Mouse (Mus musculus) midbrain, embryonic 12.5 days (tissue): ENCODE results near the gene Gast. TPM values are rescaled to one million over a fixed set of nuclear protein-coding genes. Genes with fewer than 3 reads are reported as not detected.
"Not testable (repeated sequence)": the region's sequence is repeated elsewhere in the genome, so short reads cannot be mapped to it uniquely, and the experiment has no call there.

ENCODE experiments used
- ATAC-seq: fragments of 200-750 bp; cut with Nextera tagmentation; 2 replicates; pipeline ENCODE4 v1.8.0; 2017; ENCODE audit warnings: low read depth, moderate TSS enrichment, moderate library complexity; ENCODE audit not compliant: low FRiP score
- H3K27ac ChIP-seq: fragments of 300-500 bp; sonication (generic); replicated peaks from 2 replicates; pipeline ENCODE4 v1.5.1; 2016; ENCODE audit warnings: mild to moderate bottlenecking
- H3K27me3 ChIP-seq: fragments of 300-500 bp; sonication (generic); 2 replicates; pipeline ENCODE4 v1.6.1; 2016; ENCODE audit warnings: mild to moderate bottlenecking
- H3K36me3 ChIP-seq: fragments of 300-500 bp; sonication (generic); 2 replicates; pipeline ENCODE4 v1.6.1; 2016
- H3K4me1 ChIP-seq: fragments of 300-500 bp; sonication (generic); 2 replicates; pipeline ENCODE4 v1.6.1; 2016
- H3K4me2 ChIP-seq: fragments of 300-500 bp; sonication (generic); replicated peaks from 2 replicates; pipeline ENCODE4 v1.6.1; 2016; ENCODE audit warnings: mild to moderate bottlenecking, moderate library complexity
- H3K4me3 ChIP-seq: fragments of 300-500 bp; sonication (generic); 2 replicates; pipeline ENCODE4 v1.5.1; 2016; ENCODE audit warnings: mild to moderate bottlenecking
- H3K9ac ChIP-seq: fragments of 300-500 bp; sonication (generic); replicated peaks from 2 replicates; pipeline ENCODE4 v1.6.1; 2016; ENCODE audit warnings: mild to moderate bottlenecking, moderate library complexity
- H3K9me3 ChIP-seq: fragments of 300-500 bp; sonication (generic); 2 replicates; pipeline ENCODE4 v1.6.1; 2016; ENCODE audit warnings: mild to moderate bottlenecking
- WGBS: fragments of 180-500 bp; shearing (Covaris S2); methylation state at CpG from one replicate; pipeline ENCODE4 v1.1.7; 2016; 5-methylcytosine and 5-hydroxymethylcytosine counted together
- polyA plus RNA-seq: library from polyadenylated mRNA; unstranded; fragments of >200 nt; fragmentation: Nextera tagmentation; extraction: Ambion mirVana; gene quantifications from 2 replicates; pipeline ENCODE4 v1.2.1, GENCODE M21; 2016

The Gast gene
- polyA plus RNA-seq, 1 experiment from 2014 or later, result 1.2 TPM

DNA sequence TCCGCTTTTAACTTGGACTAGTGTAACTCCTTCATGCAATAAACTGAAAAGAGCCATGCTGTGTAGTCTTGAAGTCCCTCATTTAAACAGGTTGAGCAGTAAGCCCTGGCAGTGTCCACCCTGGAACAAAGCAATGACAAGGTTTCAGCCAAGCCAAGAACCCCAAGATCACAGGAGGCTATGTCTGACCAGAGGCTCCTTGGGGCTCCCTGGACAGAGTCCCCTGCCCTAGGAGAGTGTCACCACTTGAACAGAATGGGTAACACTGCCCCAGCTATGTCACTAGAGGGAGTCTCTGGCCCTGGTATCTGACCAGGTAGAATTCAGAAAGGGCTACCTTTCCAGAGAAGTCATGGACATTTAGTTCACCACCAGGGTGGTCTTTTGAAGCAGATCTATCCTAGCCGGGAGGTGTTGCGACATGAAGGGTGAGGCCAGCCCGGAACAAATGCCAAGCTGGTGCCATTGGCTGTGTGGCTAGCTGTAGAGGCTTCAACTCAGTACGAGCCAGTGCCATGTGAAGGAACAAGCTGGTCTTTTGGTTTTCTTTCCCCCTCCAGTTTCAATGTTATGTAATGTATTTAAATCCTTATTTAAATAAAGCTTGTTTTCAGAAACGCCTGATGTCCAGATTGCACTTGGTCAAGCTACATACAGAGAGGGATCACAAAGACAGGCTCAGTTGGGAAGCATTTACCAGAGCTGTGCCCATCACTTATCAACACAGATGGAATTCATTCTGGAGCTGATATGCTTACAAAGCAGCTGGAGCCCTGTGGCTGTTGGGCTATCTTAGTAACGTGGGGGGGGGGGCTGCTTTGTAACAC is 12.5 kb upstream of the Gast start:
- not testable (repeated sequence) for H3K4me2 ChIP-seq, H3K9me3 ChIP-seq, H3K27ac ChIP-seq, H3K27me3 ChIP-seq, ATAC-seq, H3K4me3 ChIP-seq, H3K9ac ChIP-seq
- 76% methylated on average over 7 of the region's 7 CpGs for WGBS
- Histone ChIP-seq H3K4me1 (peaks cover 12% of the 10 kb centered on the region), H3K36me3 (peaks cover 15% of the 10 kb centered on the region)

DNA sequence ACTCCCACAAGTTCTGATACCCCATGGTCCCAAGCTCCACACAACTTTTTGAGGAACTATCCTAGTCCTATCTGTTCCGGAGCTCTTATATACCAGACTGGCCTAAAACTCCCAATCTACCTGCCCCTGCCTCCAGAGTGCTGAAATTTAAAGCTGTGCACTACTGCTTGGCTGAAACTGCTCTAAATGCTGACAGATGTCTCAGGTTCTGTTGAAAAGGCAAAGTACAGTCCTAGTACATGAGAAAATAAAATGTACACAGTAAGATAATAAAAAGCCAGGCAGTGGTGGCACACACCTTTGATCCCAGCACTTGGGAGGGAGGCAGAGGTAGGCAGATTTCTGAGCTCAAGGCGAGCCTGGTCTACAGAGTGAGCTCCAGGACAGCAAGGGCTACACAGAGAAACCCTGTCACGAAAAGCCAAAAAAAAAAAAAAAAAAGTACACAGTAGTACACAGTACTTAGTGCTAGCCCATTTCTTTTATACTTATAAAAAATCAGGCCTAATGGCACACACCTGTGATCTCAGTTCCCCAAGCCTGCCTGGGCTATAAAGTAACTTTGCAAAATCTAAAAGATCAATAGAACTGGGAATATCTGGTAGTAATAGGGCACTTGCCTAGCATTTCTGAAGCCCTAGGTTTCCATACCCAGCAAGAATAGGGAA is 11.5 kb upstream of the Gast start:
- Histone ChIP-seq H3K27me3 (no peaks in the 10 kb centered on the region), H3K4me2 (no peak overlapping the region), H3K4me3 (no peak overlapping the region), H3K9me3 (no peaks in the 10 kb centered on the region), H3K36me3 (peaks cover 15% of the 10 kb centered on the region), H3K27ac (no peak overlapping the region), H3K9ac (no peak overlapping the region), H3K4me1 (peaks cover 16% of the 10 kb centered on the region)
- ATAC-seq, result no peak
- 65% methylated on average over 3 of the region's 3 CpGs for WGBS

DNA sequence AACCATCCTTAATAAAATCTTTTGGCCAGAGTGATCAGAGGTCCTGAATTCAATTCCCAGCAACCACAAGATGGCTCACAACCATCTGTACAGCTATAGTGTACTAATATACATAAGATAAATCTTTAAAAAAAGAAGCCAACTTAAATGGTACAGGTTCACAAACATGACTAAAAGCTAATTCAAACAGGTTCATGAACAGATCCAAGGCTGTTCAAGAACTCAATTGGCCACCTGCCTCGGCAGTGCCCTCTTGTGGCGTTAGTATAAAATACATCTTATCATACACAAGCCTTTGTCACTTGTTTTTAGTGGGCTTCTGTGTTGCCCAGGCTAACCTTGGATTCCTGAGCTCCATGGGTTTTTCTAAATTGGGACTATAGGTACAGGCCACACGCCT is 10.6 kb upstream of the Gast start:
- Histone ChIP-seq H3K9me3 (no peaks in the 10 kb centered on the region), H3K4me3 (no peak overlapping the region), H3K4me1 (peaks cover 16% of the 10 kb centered on the region), H3K36me3 (peaks cover 15% of the 10 kb centered on the region), H3K9ac (no peak overlapping the region), H3K4me2 (no peak overlapping the region), H3K27me3 (no peaks in the 10 kb centered on the region), H3K27ac (no peak overlapping the region)
- WGBS, result 19% methylated on average over 3 of the region's 3 CpGs
- no peak for ATAC-seq

DNA sequence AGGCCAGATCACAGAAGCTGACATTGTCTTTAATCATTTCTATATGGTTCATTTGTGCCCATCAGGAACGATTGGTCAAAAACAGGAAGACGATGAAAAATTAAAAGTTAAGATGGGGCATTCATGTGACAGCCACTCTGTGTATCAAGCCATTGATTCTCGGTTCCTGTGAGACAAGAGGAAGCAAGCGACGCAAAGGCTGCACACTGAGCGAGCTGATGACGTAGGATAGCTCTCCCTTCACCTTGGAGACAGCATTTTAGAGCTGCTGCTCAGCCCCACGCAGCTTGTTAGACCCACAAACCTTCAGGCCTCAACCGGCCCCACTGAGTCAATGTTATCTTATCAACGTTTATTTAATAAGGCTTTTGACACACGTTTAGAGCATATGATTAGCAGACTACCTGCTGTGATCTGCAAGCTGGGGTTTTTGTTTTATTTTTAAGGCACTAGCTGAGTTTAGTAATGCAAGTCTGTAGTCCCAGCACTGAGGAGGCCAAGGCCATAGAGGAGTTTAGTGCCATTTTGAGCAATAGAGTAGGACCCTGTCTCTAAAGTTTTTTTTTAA is 9.1 kb upstream of the Gast start:
- no peak overlapping the region for H3K27ac ChIP-seq
- no peaks in the 10 kb centered on the region for H3K9me3 ChIP-seq
- no peak overlapping the region for H3K4me2 ChIP-seq
- H3K4me1 ChIP-seq, result peaks cover 16% of the 10 kb centered on the region
- H3K27me3 ChIP-seq, result no peaks in the 10 kb centered on the region
- no peak overlapping the region for H3K9ac ChIP-seq
- no peak for ATAC-seq
- H3K36me3 ChIP-seq, result peaks cover 15% of the 10 kb centered on the region
- WGBS, result 72% methylated on average over 11 of the region's 11 CpGs
- H3K4me3 ChIP-seq, result no peak overlapping the region

DNA sequence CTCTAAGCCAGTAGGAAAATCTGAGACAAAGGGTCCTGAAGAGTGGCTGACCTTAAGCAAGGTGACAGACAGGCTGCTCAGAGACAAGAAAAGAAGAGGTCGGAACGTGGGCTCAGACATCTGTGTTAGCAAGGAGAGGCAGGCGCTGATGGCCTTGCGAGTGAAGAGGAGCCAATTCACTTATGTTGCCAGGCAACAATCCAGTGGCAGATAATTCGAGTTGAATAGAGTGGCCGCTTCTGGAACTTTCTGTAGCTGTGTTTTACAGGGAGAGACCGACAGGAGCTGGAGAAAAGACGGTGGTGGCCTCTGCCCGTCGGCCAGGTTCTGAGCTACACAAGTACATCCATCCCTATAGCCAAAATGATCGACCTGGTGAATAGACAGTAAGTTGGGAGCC is 6.9 kb upstream of the Gast start:
- H3K4me1 ChIP-seq, result peaks cover 16% of the 10 kb centered on the region
- no peak for ATAC-seq
- no peak overlapping the region for H3K4me2 ChIP-seq
- H3K9me3 ChIP-seq, result no peaks in the 10 kb centered on the region
- no peak overlapping the region for H3K9ac ChIP-seq
- no peaks in the 10 kb centered on the region for H3K27me3 ChIP-seq
- 0 out of 2 replicates have a peak overlapping the region, but pooled peaks have one; percentile 25 for H3K27ac ChIP-seq
- H3K36me3 ChIP-seq, result peaks cover 4% of the 10 kb centered on the region
- H3K4me3 ChIP-seq, result no peak overlapping the region
- 63% methylated on average over 11 of the region's 11 CpGs for WGBS

DNA sequence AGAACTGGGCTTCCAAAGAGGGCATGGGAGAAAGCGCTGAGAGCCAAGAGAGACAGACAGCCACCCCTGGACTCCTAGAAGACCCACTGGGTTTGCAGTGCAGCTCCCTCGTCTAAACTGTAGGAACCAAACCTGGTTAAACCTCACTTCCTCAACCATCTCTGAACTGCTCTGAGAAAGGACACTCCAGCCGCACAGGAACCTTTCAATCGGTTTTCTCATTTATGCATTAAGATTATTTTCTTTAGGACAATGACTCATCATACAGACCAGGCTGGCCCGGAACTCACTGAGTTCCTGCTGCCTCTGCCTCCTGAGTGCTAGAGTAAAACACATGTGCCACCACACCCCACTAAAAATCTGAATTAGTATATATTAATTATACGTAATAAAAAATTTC is 6.4 kb upstream of the Gast start:
- ATAC-seq, result no peak
- H3K27ac ChIP-seq, result no peak overlapping the region
- WGBS, result 88% methylated on average over 6 of the region's 6 CpGs

DNA sequence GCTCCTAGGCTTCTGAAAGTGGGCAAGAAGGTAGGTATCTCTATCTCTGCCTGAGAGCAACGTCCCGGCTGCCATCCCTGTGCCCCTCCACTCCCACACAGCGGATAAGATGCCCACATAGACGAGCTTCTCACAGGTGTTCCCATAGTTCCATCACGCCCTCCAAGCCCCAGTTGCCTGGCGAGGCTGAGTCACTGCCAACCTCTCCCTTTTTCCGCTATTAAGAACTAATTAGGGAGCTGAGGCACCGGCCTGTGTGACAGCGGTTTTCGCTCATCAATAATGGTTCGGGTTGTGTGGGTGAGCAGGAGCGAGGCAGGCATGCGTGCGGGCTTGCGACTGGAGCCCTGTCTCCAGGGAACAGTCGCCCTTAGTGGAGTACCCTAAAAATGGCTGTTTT is 4.0 kb upstream of the Gast start:
- no peak overlapping the region for H3K4me3 ChIP-seq
- H3K4me1 ChIP-seq, result peaks cover 33% of the 10 kb centered on the region
- no peaks in the 10 kb centered on the region for H3K36me3 ChIP-seq
- whole genome bisulfite sequencing, result 76% methylated on average over 16 of the region's 16 CpGs
- ATAC-seq, result no peak
- no peaks in the 10 kb centered on the region for H3K9me3 ChIP-seq
- H3K4me2 ChIP-seq, result no peak overlapping the region
- no peak overlapping the region for H3K27ac ChIP-seq
- no peak overlapping the region for H3K9ac ChIP-seq
- no peaks in the 10 kb centered on the region for H3K27me3 ChIP-seq

More for the DNA sequence above, 6.4 kb upstream of the Gast start:
- Histone ChIP-seq H3K9ac (no peak overlapping the region), H3K4me3 (no peak overlapping the region), H3K27me3 (no peaks in the 10 kb centered on the region), H3K4me2 (no peak overlapping the region), H3K36me3 (no peaks in the 10 kb centered on the region), H3K9me3 (no peaks in the 10 kb centered on the region), H3K4me1 (peaks cover 19% of the 10 kb centered on the region)

DNA sequence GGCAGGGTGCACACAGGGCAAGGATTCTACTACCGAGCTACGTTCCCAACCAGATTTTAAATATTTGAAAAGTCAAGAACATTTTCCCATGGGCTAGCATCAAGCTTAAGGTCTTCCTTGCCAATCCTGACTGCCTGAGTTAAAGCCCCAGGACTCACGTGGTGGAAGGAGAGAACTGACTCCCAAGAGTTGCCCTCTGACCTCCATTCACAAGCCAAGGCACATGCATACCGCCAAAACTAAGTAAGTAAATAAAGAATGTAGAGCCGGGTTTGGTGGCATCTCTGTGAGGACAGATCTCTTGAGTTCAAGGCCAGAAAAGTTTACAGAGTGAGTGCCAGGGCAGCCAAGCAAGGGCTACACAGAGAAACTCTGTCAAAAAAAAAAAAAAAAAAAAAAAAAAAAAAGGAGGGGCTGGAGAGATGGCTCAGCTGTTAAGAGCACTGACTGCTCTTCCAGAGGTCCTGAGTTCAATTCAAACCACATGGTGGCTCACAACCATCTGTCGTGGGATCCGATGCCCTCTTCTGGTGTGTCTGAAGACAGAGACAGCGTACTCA is 3.3 kb upstream of the Gast start:
- peaks cover 37% of the 10 kb centered on the region for H3K4me1 ChIP-seq
- WGBS, result 62% methylated on average over 8 of the region's 8 CpGs

DNA sequence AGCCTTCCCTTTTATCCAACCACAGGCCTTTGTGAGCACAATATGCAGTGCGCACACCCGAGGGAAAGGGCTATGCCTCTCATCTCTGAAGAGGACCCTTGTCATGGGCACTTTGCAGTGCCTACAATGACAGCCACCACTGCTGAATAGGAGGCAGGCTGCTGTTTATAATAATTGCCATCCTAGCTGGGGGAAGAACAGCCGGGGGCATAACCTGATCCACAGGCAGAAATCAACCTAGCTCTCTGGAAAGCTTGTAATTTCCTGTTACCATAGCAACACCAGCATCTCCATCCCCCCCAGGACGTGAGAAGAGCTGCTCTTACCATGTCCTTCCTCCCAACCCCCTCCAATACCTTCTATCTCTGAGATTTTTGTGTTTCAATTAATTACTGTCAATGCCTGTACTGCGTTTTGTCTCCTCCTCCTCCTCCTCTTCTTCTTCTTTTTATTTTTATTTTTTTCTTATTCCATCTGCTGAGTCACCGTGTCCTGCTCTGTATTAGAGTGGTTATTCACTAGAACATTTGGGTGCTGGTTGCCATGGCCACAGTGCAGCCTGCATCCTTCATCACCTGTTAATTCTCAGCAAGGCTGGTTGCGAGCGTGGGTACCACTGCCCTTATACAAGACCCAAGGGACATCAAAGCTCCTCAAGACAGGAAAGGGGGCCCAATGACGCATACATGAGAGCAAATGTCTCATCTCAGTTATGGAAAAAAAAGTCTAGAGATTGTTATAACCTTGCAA is 1.3 kb upstream of the Gast start:
- Histone ChIP-seq H3K4me2 (0 out of 2 replicates have a peak overlapping the region, but pooled peaks have one; percentile 0), H3K36me3 (no peaks in the 10 kb centered on the region), H3K4me1 (peaks cover 39% of the 10 kb centered on the region), H3K27ac (peak overlapping the region; percentile 86), H3K4me3 (no peak overlapping the region), H3K9me3 (no peaks in the 10 kb centered on the region), H3K9ac (no peak overlapping the region), H3K27me3 (no peaks in the 10 kb centered on the region)
- 48% methylated on average over 9 of the region's 9 CpGs for WGBS
- ATAC-seq, result peak; percentile 78

More for the DNA sequence above, 3.3 kb upstream of the Gast start:
- H3K27me3 ChIP-seq, H3K9me3 ChIP-seq, ATAC-seq, H3K27ac ChIP-seq, H3K9ac ChIP-seq, H3K36me3 ChIP-seq, H3K4me2 ChIP-seq, H3K4me3 ChIP-seq: not testable (repeated sequence)

DNA sequence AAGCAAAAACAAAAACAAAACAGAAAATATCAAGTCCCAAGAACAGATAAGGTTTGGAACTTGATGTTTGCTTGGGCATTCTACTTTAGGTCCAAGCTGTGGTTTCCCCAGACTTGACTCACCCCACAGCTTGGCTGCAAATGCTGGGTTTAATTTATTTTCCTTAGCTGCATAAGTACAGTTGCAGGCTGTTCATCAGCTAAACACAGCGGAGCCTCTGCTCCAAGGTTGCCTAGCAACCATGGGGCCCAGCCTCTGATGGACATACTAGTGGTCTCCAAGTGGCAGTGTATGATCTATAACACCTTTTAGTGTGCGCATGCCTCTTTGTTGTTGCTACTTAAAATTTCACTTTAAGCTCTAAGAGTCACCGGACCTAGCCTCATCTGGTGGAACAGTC is 1.5 kb downstream of the Gast start:
- peaks cover 34% of the 10 kb centered on the region for H3K4me1 ChIP-seq
- peak overlapping the region; percentile 64 for H3K27ac ChIP-seq
- no peak overlapping the region for H3K4me3 ChIP-seq
- 69% methylated on average over 3 of the region's 3 CpGs for WGBS
- H3K4me2 ChIP-seq, result no peak overlapping the region
- no peak overlapping the region for H3K9ac ChIP-seq
- H3K36me3 ChIP-seq, result no peaks in the 10 kb centered on the region
- no peaks in the 10 kb centered on the region for H3K9me3 ChIP-seq
- H3K27me3 ChIP-seq, result no peaks in the 10 kb centered on the region
- no peak for ATAC-seq

DNA sequence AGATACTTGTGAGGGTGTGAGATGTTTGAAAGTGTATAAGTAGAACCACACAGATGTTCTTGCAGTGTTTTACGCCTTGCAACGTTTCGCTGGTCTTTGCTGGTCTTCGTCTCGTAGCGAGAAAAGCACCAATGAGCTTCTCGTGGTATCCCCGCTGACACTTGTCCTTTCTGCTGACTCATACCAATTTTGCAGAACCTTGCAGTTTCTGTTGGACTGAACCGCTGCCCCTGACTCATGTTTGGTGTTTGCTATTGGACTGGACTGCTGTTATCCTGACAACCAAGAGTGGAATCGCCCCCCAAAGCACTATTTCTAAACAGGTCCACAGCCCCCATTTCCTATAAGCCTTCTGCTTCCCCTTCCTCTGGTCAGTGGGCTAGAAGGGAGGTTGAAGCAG is 10.1 kb downstream of the Gast start:
- Histone ChIP-seq H3K27ac (no peak overlapping the region), H3K4me3 (no peak overlapping the region), H3K27me3 (no peaks in the 10 kb centered on the region), H3K36me3 (0 out of 2 replicates have a peak, but pooled peaks cover 7% of the 10 kb centered on the region), H3K4me1 (0 out of 2 replicates have a peak, but pooled peaks cover 4% of the 10 kb centered on the region), H3K4me2 (no peak overlapping the region), H3K9me3 (no peaks in the 10 kb centered on the region), H3K9ac (no peak overlapping the region)
- 91% methylated on average over 10 of the region's 10 CpGs for WGBS
- ATAC-seq, result no peak
